Mouse (Mus musculus) forebrain, embryonic 12.5 days (tissue): Measurements from ENCODE around the gene Klhdc10. TPM values are rescaled to one million over a fixed set of nuclear protein-coding genes. Genes with fewer than 3 reads are reported as not detected.
"Not testable (repeated sequence)": the region's sequence is repeated elsewhere in the genome, so short reads cannot be mapped to it uniquely, and the experiment has no call there.

Source experiments
- ATAC-seq: fragments of 200-750 bp; cut with Nextera tagmentation; 2 replicates; pipeline ENCODE4 v1.8.0; 2017; ENCODE audit warnings: moderate TSS enrichment; ENCODE audit not compliant: low FRiP score
- H3K27ac ChIP-seq: fragments of 300-500 bp; sonication (generic); 2 replicates; pipeline ENCODE4 v1.5.1; 2016; ENCODE audit warnings: mild to moderate bottlenecking
- H3K27me3 ChIP-seq: fragments of 300-500 bp; sonication (generic); 2 replicates; pipeline ENCODE4 v1.6.1; 2016; ENCODE audit warnings: mild to moderate bottlenecking
- H3K36me3 ChIP-seq: fragments of 300-500 bp; sonication (generic); replicated peaks from 2 replicates; pipeline ENCODE4 v1.6.1; 2016; ENCODE audit warnings: mild to moderate bottlenecking
- H3K4me1 ChIP-seq: fragments of 300-500 bp; sonication (generic); 2 replicates; pipeline ENCODE4 v1.6.1; 2016
- H3K4me2 ChIP-seq: fragments of 300-500 bp; sonication (generic); 2 replicates; pipeline ENCODE4 v1.6.1; 2016; ENCODE audit warnings: mild to moderate bottlenecking, moderate library complexity
- H3K4me3 ChIP-seq: fragments of 300-500 bp; sonication (generic); replicated peaks from 2 replicates; pipeline ENCODE4 v1.5.1; 2016; ENCODE audit warnings: mild to moderate bottlenecking
- H3K9ac ChIP-seq: fragments of 300-500 bp; sonication (generic); 2 replicates; pipeline ENCODE4 v1.6.1; 2016; ENCODE audit warnings: mild to moderate bottlenecking
- H3K9me3 ChIP-seq: fragments of 300-500 bp; sonication (generic); 2 replicates; pipeline ENCODE4 v1.6.1; 2016
- WGBS: fragments of 180-500 bp; shearing (Covaris S2); methylation state at CpG from one replicate; pipeline ENCODE4 v1.1.7; 2016; 5-methylcytosine and 5-hydroxymethylcytosine counted together
- polyA plus RNA-seq: library from polyadenylated mRNA; unstranded; fragments of >200 nt; fragmentation: Nextera tagmentation; extraction: Ambion mirVana; gene quantifications from 2 replicates; pipeline ENCODE4 v1.2.1, GENCODE M21; 2016

Klhdc10 gene
- polyA plus RNA-seq, 1 experiment from 2014 or later = 43.1 TPM

- 87% methylated on average over 16 of the region's 16 CpGs for WGBS
- Histone ChIP-seq H3K4me2 (no peak overlapping the region), H3K9ac (no peak overlapping the region), H3K4me3 (no peak overlapping the region), H3K27ac (peak overlapping the region; percentile 26; the same call in 1 of the 2 replicates), H3K36me3 (peaks cover 81% of the 10 kb centered on the region), H3K9me3 (no peaks in the 10 kb centered on the region), H3K4me1 (peaks cover 4% of the 10 kb centered on the region; the same call in 1 of the 2 replicates), H3K27me3 (no peaks in the 10 kb centered on the region)
- no peak for ATAC-seq
Observed at GRCm38 (mm10) chr6:30374731-30375510, 26.7 kb upstream of the Klhdc10 start.

GRCm38 (mm10) chr6:30375791-30376190 is 25.9 kb upstream of the Klhdc10 start:
- 96% methylated on average over 1 of the region's 1 CpGs for WGBS
- H3K36me3 ChIP-seq = peaks cover 81% of the 10 kb centered on the region
- H3K9ac ChIP-seq = no peak overlapping the region
- H3K4me3 ChIP-seq = no peak overlapping the region
- H3K4me1 ChIP-seq = peaks cover 4% of the 10 kb centered on the region; the same call in 1 of the 2 replicates
- no peak overlapping the region for H3K27ac ChIP-seq
- H3K9me3 ChIP-seq = no peaks in the 10 kb centered on the region
- H3K4me2 ChIP-seq = no peak overlapping the region
- ATAC-seq = no peak
- no peaks in the 10 kb centered on the region for H3K27me3 ChIP-seq

GRCm38 (mm10) chr6:30381116-30381515 is 20.6 kb upstream of the Klhdc10 start:
- Histone ChIP-seq H3K4me3 (no peak overlapping the region), H3K4me2 (no peak overlapping the region), H3K27me3 (no peaks in the 10 kb centered on the region), H3K27ac (no peak overlapping the region), H3K36me3 (peaks cover 78% of the 10 kb centered on the region), H3K4me1 (no peaks in the 10 kb centered on the region), H3K9me3 (no peaks in the 10 kb centered on the region), H3K9ac (no peak overlapping the region)
- 70% methylated on average over 3 of the region's 3 CpGs for WGBS
- no peak for ATAC-seq

- 38% methylated on average over 4 of the region's 4 CpGs for WGBS
- H3K9ac ChIP-seq = peak overlapping the region; percentile 75
- H3K27me3 ChIP-seq, H3K9me3 ChIP-seq, H3K4me1 ChIP-seq, ATAC-seq: not testable (repeated sequence)
- H3K27ac ChIP-seq = 0 out of 2 replicates have a peak overlapping the region, but pooled peaks have one; percentile 69
- peak overlapping the region; percentile 79 for H3K4me3 ChIP-seq
- peaks cover 20% of the 10 kb centered on the region for H3K36me3 ChIP-seq
- H3K4me2 ChIP-seq = peak overlapping the region; percentile 51
Observed at GRCm38 (mm10) chr6:30390271-30390670, 11.4 kb upstream of the Klhdc10 start.

- H3K4me3 ChIP-seq = peak within 1 kb of the TSS; percentile 79
- H3K4me2 ChIP-seq = peak within 1 kb of the TSS; percentile 51
- H3K9me3 ChIP-seq = no peaks in the 10 kb centered on the region
- H3K27ac ChIP-seq = peak within 1 kb of the TSS; percentile 69
- ATAC-seq = peak; percentile 81
- peaks cover 13% of the 10 kb centered on the region for H3K36me3 ChIP-seq
- WGBS = 19% methylated on average over 33 of the region's 33 CpGs
- H3K9ac ChIP-seq = peak within 1 kb of the TSS; percentile 75
- H3K4me1 ChIP-seq = 0 out of 2 replicates have a peak, but pooled peaks cover 4% of the 10 kb centered on the region
- H3K27me3 ChIP-seq = no peaks in the 10 kb centered on the region
Observed at GRCm38 (mm10) chr6:30390714-30391697, 10.7 kb upstream of the Klhdc10 start, which contains the start of gene Zc3hc1. Gene Zc3hc1, minus strand, starts transcription at chr6:30391028.

GRCm38 (mm10) chr6:30391996-30392395 is 9.7 kb upstream of the Klhdc10 start:
- Histone ChIP-seq H3K4me2 (no peak overlapping the region), H3K27ac (no peak overlapping the region), H3K27me3 (no peaks in the 10 kb centered on the region), H3K4me1 (0 out of 2 replicates have a peak, but pooled peaks cover 4% of the 10 kb centered on the region), H3K9me3 (no peaks in the 10 kb centered on the region), H3K36me3 (peaks cover 3% of the 10 kb centered on the region), H3K4me3 (no peak overlapping the region), H3K9ac (no peak overlapping the region)
- no peak for ATAC-seq
- 93% methylated on average over 7 of the region's 7 CpGs for WGBS

- Histone ChIP-seq H3K27me3 (no peaks in the 10 kb centered on the region), H3K27ac (no peak overlapping the region), H3K4me2 (no peak overlapping the region), H3K36me3 (no peaks in the 10 kb centered on the region), H3K9ac (no peak overlapping the region), H3K9me3 (no peaks in the 10 kb centered on the region), H3K4me3 (no peak overlapping the region), H3K4me1 (peaks cover 13% of the 10 kb centered on the region)
- 85% methylated on average over 5 of the region's 5 CpGs for WGBS
- no peak for ATAC-seq
Observed at GRCm38 (mm10) chr6:30400146-30400545, 1.5 kb upstream of the Klhdc10 start.

GRCm38 (mm10) chr6:30400716-30401115 is 952 bp upstream of the Klhdc10 start:
- 6% methylated on average over 7 of the region's 7 CpGs for WGBS
- no peaks in the 10 kb centered on the region for H3K27me3 ChIP-seq
- no peak for ATAC-seq
- H3K4me2 ChIP-seq = peak overlapping the region; percentile 52
- peak overlapping the region; percentile 93 for H3K27ac ChIP-seq
- H3K9ac ChIP-seq = peak overlapping the region; percentile 90
- no peaks in the 10 kb centered on the region for H3K9me3 ChIP-seq
- peak overlapping the region; percentile 95 for H3K4me3 ChIP-seq
- H3K36me3 ChIP-seq = no peaks in the 10 kb centered on the region
- H3K4me1 ChIP-seq = peaks cover 13% of the 10 kb centered on the region

- peak overlapping the region; percentile 62 for H3K4me2 ChIP-seq
- peak overlapping the region; percentile 90 for H3K9ac ChIP-seq
- peak overlapping the region; percentile 95 for H3K4me3 ChIP-seq
- under 1% methylated on average over 29 of the region's 29 CpGs for WGBS
- no peaks in the 10 kb centered on the region for H3K36me3 ChIP-seq
- peaks cover 13% of the 10 kb centered on the region for H3K4me1 ChIP-seq
- no peaks in the 10 kb centered on the region for H3K9me3 ChIP-seq
- no peaks in the 10 kb centered on the region for H3K27me3 ChIP-seq
- peak overlapping the region; percentile 93 for H3K27ac ChIP-seq
- no peak; the same call in none of the 2 replicates for ATAC-seq
Observed at GRCm38 (mm10) chr6:30402091-30402491, 423 bp downstream of the Klhdc10 start.

- Histone ChIP-seq H3K9me3 (no peaks in the 10 kb centered on the region), H3K27me3 (no peaks in the 10 kb centered on the region), H3K4me3 (peak overlapping the region; percentile 24; the same call in 1 of the 2 replicates), H3K27ac (no peak overlapping the region), H3K9ac (0 out of 2 replicates have a peak overlapping the region, but pooled peaks have one; percentile 29), H3K4me2 (peak overlapping the region; percentile 50), H3K4me1 (peaks cover 13% of the 10 kb centered on the region), H3K36me3 (no peaks in the 10 kb centered on the region)
- 16% methylated on average over 4 of the region's 4 CpGs for WGBS
- ATAC-seq = no peak
Observed at GRCm38 (mm10) chr6:30403465-30403864, 1.8 kb downstream of the Klhdc10 start.

- Histone ChIP-seq H3K36me3 (no peaks in the 10 kb centered on the region), H3K4me3 (no peak overlapping the region), H3K4me1 (peaks cover 13% of the 10 kb centered on the region), H3K27ac (no peak overlapping the region), H3K9ac (no peak overlapping the region), H3K4me2 (no peak overlapping the region), H3K27me3 (no peaks in the 10 kb centered on the region), H3K9me3 (no peaks in the 10 kb centered on the region)
- WGBS = 91% methylated on average over 5 of the region's 5 CpGs
- no peak for ATAC-seq
Observed at GRCm38 (mm10) chr6:30404671-30405070, 3.0 kb downstream of the Klhdc10 start.

- Histone ChIP-seq H3K9me3 (no peaks in the 10 kb centered on the region), H3K4me3 (no peak overlapping the region), H3K27me3 (no peaks in the 10 kb centered on the region), H3K27ac (no peak overlapping the region), H3K4me2 (no peak overlapping the region), H3K4me1 (peaks cover 8% of the 10 kb centered on the region), H3K9ac (no peak overlapping the region), H3K36me3 (no peaks in the 10 kb centered on the region)
- WGBS = 83% methylated on average over 4 of the region's 4 CpGs
- no peak for ATAC-seq
Observed at GRCm38 (mm10) chr6:30408276-30408675, 6.6 kb downstream of the Klhdc10 start.
